In genomic region chr6:22937126-22937525, GRCm38 (mm10) we compare ENCODE assay signal across 13 mouse cellular contexts.
"Had no signal": no experiment of that assay in that cellular context is flagged by ENCODE, and none has a peak within 500 bp of the region (broad histone marks: within the 10 kb centered on the region; RNA-seq: fewer than 3 reads in every experiment).

No protein-coding gene starts in this region.

- H3K27me3 ChIP-seq: limb, embryonic 13.5 days; stomach, embryonic 15.5 days had no signal

- H3K9ac ChIP-seq: limb, embryonic 13.5 days; liver, embryonic 14.5 days; stomach, embryonic 15.5 days had no signal

- H3K9me3 ChIP-seq: limb, embryonic 13.5 days; stomach, embryonic 15.5 days had no signal

- H3K4me2 ChIP-seq: limb, embryonic 13.5 days; stomach, embryonic 15.5 days had no signal

- H3K36me3 ChIP-seq: limb, embryonic 13.5 days; stomach, embryonic 15.5 days had no signal

- H3K4me3 ChIP-seq: limb, embryonic 13.5 days; stomach, embryonic 15.5 days had no signal

- DNase-seq: kidney, adult 11 months; kidney, adult 9 months; kidney, postnatal 36 days; layer of hippocampus, adult 9-11 months; left cerebral cortex, postnatal 4 days; lung, adult 18-20 months; right cerebral cortex, postnatal 14 days; thymus, adult 2 months; thymus, postnatal 25 days had no signal

- H3K4me1 ChIP-seq: limb, embryonic 13.5 days; stomach, embryonic 15.5 days had no signal

- H3K27ac ChIP-seq: kidney, postnatal 0 days; limb, embryonic 13.5 days; liver, embryonic 14.5 days; stomach, embryonic 15.5 days had no signal
